Mouse (Mus musculus) liver, embryonic 14.5 days (tissue): ENCODE results near the gene Ppm1a. TPM values are rescaled to one million over a fixed set of nuclear protein-coding genes. Genes with fewer than 3 reads are reported as not detected.

Experiments used
- ATAC-seq: fragments of 200-750 bp; cut with Nextera tagmentation; 2 replicates; pipeline ENCODE4 v1.8.0; 2017; ENCODE audit warnings: moderate number of reproducible peaks, mild to moderate bottlenecking, moderate library complexity; ENCODE audit not compliant: insufficient read depth
- DNase-seq, 3 experiments: peaks; one replicate each; pipeline ENCODE4 v3.0.0-alpha.2; 2012 to 2013; ENCODE audit warnings: low read depth in 3 of 3, low spot score in 3 of 3
- H3K27ac ChIP-seq: fragments of 300-500 bp; sonication (generic); 2 replicates; pipeline ENCODE4 v1.5.1; 2014; ENCODE audit warnings: moderate library complexity, mild to moderate bottlenecking, control low read depth, inconsistent platforms
- H3K27me3 ChIP-seq: fragments of 300-500 bp; sonication (generic); 2 replicates; pipeline ENCODE4 v1.6.1; 2014; ENCODE audit warnings: mild to moderate bottlenecking, low read length, moderate library complexity; ENCODE audit not compliant: control insufficient read depth, insufficient read depth
- H3K36me3 ChIP-seq: fragments of 300-500 bp; sonication (generic); replicated peaks from 2 replicates; pipeline ENCODE4 v1.6.1; 2014; ENCODE audit warnings: low read depth; ENCODE audit not compliant: control insufficient read depth, insufficient read depth
- H3K4me1 ChIP-seq, 2 experiments: fragments of 200-500 bp in 1 of 2; fragments of 300-500 bp in 1 of 2; sonication (generic) in 1 of 2; replicated peaks; 2 replicates each; pipeline ENCODE4 v1.6.1; 2012 to 2014; ENCODE audit warnings: antibody characterized with exemption in 1 of 2, inconsistent platforms in 1 of 2, low read length in 1 of 2; ENCODE audit not compliant: control insufficient read depth in 2 of 2, insufficient read depth in 2 of 2
- H3K4me2 ChIP-seq: fragments of 300-500 bp; sonication (generic); 2 replicates; pipeline ENCODE4 v1.6.1; 2014; ENCODE audit warnings: low read depth, mild to moderate bottlenecking, control low read depth, moderate library complexity
- H3K4me3 ChIP-seq, 2 experiments: fragments of 200-500 bp in 1 of 2; fragments of 300-500 bp in 1 of 2; sonication (generic) in 1 of 2; 2 replicates each; pipeline ENCODE4 v1.5.1; 2012 to 2014; ENCODE audit warnings: low read depth in 2 of 2, low read length in 2 of 2, mild to moderate bottlenecking in 2 of 2, control low read depth in 1 of 2, inconsistent platforms in 1 of 2, moderate library complexity in 1 of 2; ENCODE audit not compliant: insufficient read depth in 1 of 2
- H3K9ac ChIP-seq: fragments of 300-500 bp; sonication (generic); replicated peaks from 2 replicates; pipeline ENCODE4 v1.6.1; 2014; ENCODE audit warnings: mild to moderate bottlenecking, control low read depth, moderate library complexity
- H3K9me3 ChIP-seq: fragments of 300-500 bp; sonication (generic); 2 replicates; pipeline ENCODE4 v1.6.1; 2016; ENCODE audit warnings: low read length, mixed read lengths; ENCODE audit not compliant: control insufficient read depth
- CTCF ChIP-seq: IDR thresholded peaks from 2 replicates; pipeline ENCODE4 v1.5.1; 2016; ENCODE audit warnings: antibody characterized with exemption, low read depth, control low read depth
- EP300 ChIP-seq: IDR thresholded peaks from 2 replicates; pipeline ENCODE4 v1.6.1; 2016; ENCODE audit warnings: antibody characterized with exemption, low read depth
- WGBS: fragments of 180-500 bp; shearing (Covaris S2); extraction: QIAGEN DNeasy Blood & Tissue Kit; methylation state at CpG from one replicate; pipeline ENCODE4 v1.1.7; 2014; ENCODE audit not compliant: insufficient replicate concordance; 5-methylcytosine and 5-hydroxymethylcytosine counted together
- polyA plus RNA-seq, 2 experiments: library from polyadenylated mRNA; depleted of rRNA in 1 of 2; stranded (reverse) in 1 of 2; unstranded in 1 of 2; fragments of >200 nt; fragmentation: Nextera tagmentation in 1 of 2; extraction: Ambion mirVana in 1 of 2; gene quantifications; 2 replicates each; pipeline versions ENCODE4 v1.2.1 to v1.2.3; 2012 to 2014

Gene Ppm1a
- polyA plus RNA-seq, 2 experiments = 34.1 to 37.5 TPM

- no peak overlapping the region for H3K4me2 ChIP-seq
- H3K4me3 ChIP-seq = no peak overlapping the region
- H3K4me1 ChIP-seq = peaks cover 0 to 9% of the 10 kb centered on the region in 2 experiments; a peak in 3 of 4 replicates
- H3K27me3 ChIP-seq = no peaks in the 10 kb centered on the region
- WGBS = 90% methylated on average over 8 of the region's 8 CpGs
- no peak for ATAC-seq
- DNase-seq = no peak
- H3K36me3 ChIP-seq = peaks cover 13% of the 10 kb centered on the region
- TF ChIP-seq EP300 (no peak), CTCF (no peak)
- no peak overlapping the region for H3K9ac ChIP-seq
- H3K27ac ChIP-seq = no peak overlapping the region
- H3K9me3 ChIP-seq = no peaks in the 10 kb centered on the region
These were observed 36.7 kb downstream of the Ppm1a start for GRCm38 (mm10) chr12:72793983-72794382.

GRCm38 (mm10) chr12:72809798-72810197 is 52.5 kb downstream of the Ppm1a start:
- TF ChIP-seq CTCF (no peak), EP300 (no peak)
- H3K27me3 ChIP-seq = no peaks in the 10 kb centered on the region
- no peak overlapping the region for H3K27ac ChIP-seq
- no peak overlapping the region for H3K9ac ChIP-seq
- no peaks in the 10 kb centered on the region for H3K9me3 ChIP-seq
- DNase-seq (no peak), ATAC-seq (no peak)
- H3K4me3 ChIP-seq = no peak overlapping the region
- WGBS = 31% methylated on average over 6 of the region's 6 CpGs
- H3K4me1 ChIP-seq = no peaks in the 10 kb centered on the region
- H3K36me3 ChIP-seq = no peaks in the 10 kb centered on the region
- no peak overlapping the region for H3K4me2 ChIP-seq

DNA sequence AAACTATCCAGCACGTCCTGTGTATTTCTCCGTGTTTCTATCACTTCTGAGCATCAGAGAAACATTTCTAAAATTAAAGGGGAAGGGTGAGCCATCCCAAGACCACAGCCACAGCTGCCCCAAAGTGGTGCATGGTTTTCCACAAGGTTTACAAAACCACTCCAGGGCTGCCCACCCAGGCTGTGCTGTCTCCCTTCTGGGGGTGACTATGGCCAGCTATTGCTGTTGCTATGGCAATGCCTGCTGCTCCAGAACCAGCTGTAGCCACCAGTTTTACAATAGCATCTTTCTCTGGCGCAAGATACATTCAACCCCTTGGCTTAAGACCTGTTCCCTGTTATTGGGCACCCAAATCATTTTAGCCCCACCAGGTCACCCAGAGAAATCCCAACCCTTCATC is 54.3 kb downstream of the Ppm1a start:
- WGBS = 58% methylated on average over 3 of the region's 3 CpGs
- no peaks in the 10 kb centered on the region for H3K27me3 ChIP-seq

GRCm38 (mm10) chr12:72820940-72821431 is 63.7 kb downstream of the Ppm1a start:
- Histone ChIP-seq H3K9me3 (no peaks in the 10 kb centered on the region), H3K4me1 (no peaks in the 10 kb centered on the region), H3K27ac (no peak overlapping the region), H3K4me2 (peak overlapping the region; percentile 22; the same call in 1 of the 2 replicates), H3K4me3 (peak overlapping the region; percentile 3 to 46; a peak in 3 of 4 replicates), H3K9ac (no peak overlapping the region), H3K36me3 (no peaks in the 10 kb centered on the region), H3K27me3 (peaks cover 12% of the 10 kb centered on the region)
- 2% methylated on average over 24 of the region's 24 CpGs for WGBS
- no peak for DNase-seq
- ATAC-seq = no peak
- TF ChIP-seq EP300 = no peak
- TF ChIP-seq CTCF = no peak

More for the DNA sequence above, 54.3 kb downstream of the Ppm1a start:
- Histone ChIP-seq H3K9me3 (no peaks in the 10 kb centered on the region), H3K4me3 (no peak overlapping the region), H3K36me3 (no peaks in the 10 kb centered on the region), H3K9ac (no peak overlapping the region), H3K27ac (no peak overlapping the region), H3K4me2 (no peak overlapping the region), H3K4me1 (no peaks in the 10 kb centered on the region)
- ATAC-seq (no peak), DNase-seq (no peak)
- TF ChIP-seq EP300 (no peak), CTCF (no peak)

- Histone ChIP-seq H3K9me3 (no peaks in the 10 kb centered on the region), H3K4me3 (no peak overlapping the region), H3K4me2 (no peak overlapping the region), H3K4me1 (no peaks in the 10 kb centered on the region), H3K27ac (no peak overlapping the region), H3K9ac (no peak overlapping the region), H3K36me3 (no peaks in the 10 kb centered on the region), H3K27me3 (peaks cover 12% of the 10 kb centered on the region)
- WGBS = 34% methylated on average over 6 of the region's 6 CpGs
- TF ChIP-seq CTCF (no peak), EP300 (no peak)
- no peak for ATAC-seq
- no peak for DNase-seq
These were observed 64.3 kb downstream of the Ppm1a start for GRCm38 (mm10) chr12:72821589-72821988.
